Mouse (Mus musculus) neural tube, embryonic 12.5 days (tissue): ENCODE data around the gene Olfr1297. TPM values are rescaled to one million over a fixed set of nuclear protein-coding genes. Genes with fewer than 3 reads are reported as not detected.

Experiments
- ATAC-seq: fragments of 200-750 bp; cut with Nextera tagmentation; 2 replicates; pipeline ENCODE4 v1.8.0; 2017; ENCODE audit warnings: low read depth, mild to moderate bottlenecking, moderate TSS enrichment, moderate library complexity; ENCODE audit not compliant: low FRiP score
- H3K27ac ChIP-seq: fragments of 300-500 bp; sonication (generic); 2 replicates; pipeline ENCODE4 v1.5.1; 2016
- H3K27me3 ChIP-seq: fragments of 300-500 bp; sonication (generic); replicated peaks from 2 replicates; pipeline ENCODE4 v1.6.1; 2016; ENCODE audit warnings: mild to moderate bottlenecking
- H3K36me3 ChIP-seq: fragments of 300-500 bp; sonication (generic); 2 replicates; pipeline ENCODE4 v1.6.1; 2016; ENCODE audit warnings: mild to moderate bottlenecking
- H3K4me1 ChIP-seq: fragments of 300-500 bp; sonication (generic); 2 replicates; pipeline ENCODE4 v1.6.1; 2016
- H3K4me2 ChIP-seq: fragments of 300-500 bp; sonication (generic); replicated peaks from 2 replicates; pipeline ENCODE4 v1.6.1; 2016; ENCODE audit warnings: mild to moderate bottlenecking
- H3K4me3 ChIP-seq: fragments of 300-500 bp; sonication (generic); 2 replicates; pipeline ENCODE4 v1.5.1; 2016
- H3K9ac ChIP-seq: fragments of 300-500 bp; sonication (generic); 2 replicates; pipeline ENCODE4 v1.6.1; 2016; ENCODE audit warnings: mild to moderate bottlenecking
- H3K9me3 ChIP-seq: fragments of 300-500 bp; sonication (generic); 2 replicates; pipeline ENCODE4 v1.6.1; 2016; ENCODE audit warnings: mild to moderate bottlenecking
- WGBS: fragments of 180-500 bp; shearing (Covaris S2); methylation state at CpG from one replicate; pipeline ENCODE4 v1.1.7; 2016; 5-methylcytosine and 5-hydroxymethylcytosine counted together
- polyA plus RNA-seq: library from polyadenylated mRNA; unstranded; fragments of >200 nt; fragmentation: Nextera tagmentation; extraction: Ambion mirVana; gene quantifications from 2 replicates; pipeline ENCODE4 v1.2.1, GENCODE M21; 2016

Gene Olfr1297
- not detected in 2 replicates for polyA plus RNA-seq

- no peaks in the 10 kb centered on the region for H3K4me1 ChIP-seq
- no peak for ATAC-seq
- no peak within 1 kb of the TSS for H3K4me3 ChIP-seq
- H3K4me2 ChIP-seq, result no peak within 1 kb of the TSS
- H3K27ac ChIP-seq, result no peak within 1 kb of the TSS
- H3K9ac ChIP-seq, result no peak within 1 kb of the TSS
- no peaks in the 10 kb centered on the region for H3K36me3 ChIP-seq
- H3K27me3 ChIP-seq, result no peaks in the 10 kb centered on the region
- 76% methylated on average over 1 of the region's 1 CpGs for WGBS
- H3K9me3 ChIP-seq, result no peaks in the 10 kb centered on the region
Measured at GRCm38 (mm10) chr2:111626397-111626796, at the start of gene Olfr1297. Gene Olfr1297, minus strand, starts transcription at chr2:111626497.

GRCm38 (mm10) chr2:111661119-111661518 is 34.8 kb upstream of the Olfr1297 start, which contains the start of gene Olfr1299:
Gene Olfr1299, plus strand, starts transcription at chr2:111661419.
- H3K4me1 ChIP-seq, result no peaks in the 10 kb centered on the region
- no peak within 1 kb of the TSS for H3K4me3 ChIP-seq
- no peaks in the 10 kb centered on the region for H3K36me3 ChIP-seq
- H3K9ac ChIP-seq, result no peak within 1 kb of the TSS
- no peaks in the 10 kb centered on the region for H3K9me3 ChIP-seq
- H3K27me3 ChIP-seq, result no peaks in the 10 kb centered on the region
- H3K4me2 ChIP-seq, result no peak within 1 kb of the TSS
- H3K27ac ChIP-seq, result no peak within 1 kb of the TSS
- WGBS, result 82% methylated on average over 4 of the region's 4 CpGs
- ATAC-seq, result no peak

GRCm38 (mm10) chr2:111649101-111649500 is 22.8 kb upstream of the Olfr1297 start, which contains the start of gene Olfr1298:
Gene Olfr1298, minus strand, starts transcription at chr2:111649201.
- no peak for ATAC-seq
- no peaks in the 10 kb centered on the region for H3K9me3 ChIP-seq
- no peak within 1 kb of the TSS for H3K4me3 ChIP-seq
- H3K4me2 ChIP-seq, result no peak within 1 kb of the TSS
- no peaks in the 10 kb centered on the region for H3K4me1 ChIP-seq
- H3K9ac ChIP-seq, result no peak within 1 kb of the TSS
- H3K27ac ChIP-seq, result no peak within 1 kb of the TSS
- H3K36me3 ChIP-seq, result no peaks in the 10 kb centered on the region
- H3K27me3 ChIP-seq, result no peaks in the 10 kb centered on the region
- WGBS, result 92% methylated on average over 1 of the region's 1 CpGs

- no peak within 1 kb of the TSS for H3K27ac ChIP-seq
- H3K4me2 ChIP-seq, result no peak within 1 kb of the TSS
- no peaks in the 10 kb centered on the region for H3K36me3 ChIP-seq
- no peaks in the 10 kb centered on the region for H3K9me3 ChIP-seq
- no peaks in the 10 kb centered on the region for H3K27me3 ChIP-seq
- H3K4me3 ChIP-seq, result no peak within 1 kb of the TSS
- no peak within 1 kb of the TSS for H3K9ac ChIP-seq
- H3K4me1 ChIP-seq, result no peaks in the 10 kb centered on the region
- ATAC-seq, result no peak
Measured at GRCm38 (mm10) chr2:111569581-111569980, 56.7 kb downstream of the Olfr1297 start, which contains the start of gene Olfr1295. Gene Olfr1295, minus strand, starts transcription at chr2:111569681.

Other genes starting within 250 kb of the Olfr1297 start
- gene Olfr1286, start 203.4 kb downstream of the Olfr1297 start, polyA plus RNA-seq, result not detected in 2 replicates
- gene Olfr1287, start 177.4 kb downstream of the Olfr1297 start, polyA plus RNA-seq, result not detected in 2 replicates
- not detected in 2 replicates for gene Olfr1288, start 152.4 kb downstream of the Olfr1297 start, polyA plus RNA-seq
- gene Olfr1289, start 145.7 kb downstream of the Olfr1297 start, polyA plus RNA-seq, result not detected in 2 replicates
- gene Olfr1290, start 132.7 kb downstream of the Olfr1297 start, polyA plus RNA-seq, result not detected in 2 replicates
- not detected in 2 replicates for gene Olfr1291-ps1, start 129.3 kb downstream of the Olfr1297 start, polyA plus RNA-seq
- gene Olfr1293-ps, start 101.3 kb downstream of the Olfr1297 start, polyA plus RNA-seq, result not detected in 2 replicates
- gene Olfr1294, start 86.2 kb downstream of the Olfr1297 start, polyA plus RNA-seq, result not detected in 2 replicates
- gene Olfr1295, start 56.8 kb downstream of the Olfr1297 start, polyA plus RNA-seq, result not detected in 2 replicates
- gene Olfr1298, start 22.7 kb upstream of the Olfr1297 start, polyA plus RNA-seq, result not detected in 2 replicates
- gene Olfr1299, start 34.9 kb upstream of the Olfr1297 start, polyA plus RNA-seq, result not detected in 2 replicates
- gene Olfr1301, start 124.5 kb upstream of the Olfr1297 start, polyA plus RNA-seq, result not detected in 2 replicates
- gene Olfr1302, start 150.9 kb upstream of the Olfr1297 start, polyA plus RNA-seq, result not detected in 2 replicates
- gene Olfr1303, start 193.8 kb upstream of the Olfr1297 start, polyA plus RNA-seq, result not detected in 2 replicates